7 mouse cellular contexts compared by ENCODE assay signal in the genomic region with DNA sequence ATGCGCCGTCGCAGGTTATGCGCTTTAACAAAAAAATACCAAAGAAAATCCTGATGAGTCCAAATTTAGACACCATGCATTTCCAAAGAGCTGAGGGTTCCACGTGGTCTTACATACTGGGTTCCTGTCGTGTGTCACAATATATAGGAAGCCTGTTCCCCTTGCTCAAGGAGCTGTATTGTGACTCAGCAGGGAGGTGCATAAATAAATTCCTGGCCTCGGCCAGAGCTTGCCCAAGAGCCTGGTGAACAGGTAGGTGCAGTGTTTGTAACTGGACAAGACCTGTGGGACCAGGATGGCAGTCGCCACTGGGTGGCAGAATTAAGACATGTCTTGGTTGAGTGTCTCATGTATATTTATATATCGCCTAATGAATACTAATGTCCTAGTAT. TPM values are rescaled to one million over a fixed set of nuclear protein-coding genes. Genes with fewer than 3 reads are reported as not detected.
DNase-seq lines count a peak whose midpoint lies in the region; ATAC-seq lines count a peak whose summit lies in the region.

No protein-coding gene starts in this region.

- peak overlapping the region; percentile 83 for H3K27ac ChIP-seq in embryonic facial prominence, embryonic 10.5 days (replicated peaks)
- H3K27ac ChIP-seq in intestine, embryonic 16.5 days (ENCODE audit: low read length) = peak overlapping the region; percentile 78

- no peaks in the 10 kb centered on the region for H3K36me3 ChIP-seq in embryonic facial prominence, embryonic 10.5 days (replicated peaks)
- H3K36me3 ChIP-seq in intestine, embryonic 16.5 days (ENCODE audit: control insufficient read depth, insufficient read depth, low read length) = no peaks in the 10 kb centered on the region

- peak overlapping the region; percentile 80 for H3K4me2 ChIP-seq in intestine, embryonic 16.5 days (ENCODE audit: low read depth, low read length)

- DNase-seq in adrenal gland, postnatal 25 days = peak; percentile 56
- peak; percentile 29 for DNase-seq in embryonic facial prominence, embryonic 10.5 days (ENCODE audit: low spot score)
- peak; percentile 34 to 41 for DNase-seq in gastrocnemius, postnatal 36 days
- peak; percentile 52 to 64 for DNase-seq in left cerebral cortex, postnatal 25 days (ENCODE audit: low spot score in 2 of 2)
- peak; percentile 49 for DNase-seq in right cerebral cortex, postnatal 4 days

- intact Hi-C loops in gastrocnemius, postnatal 36 days (cut with DNase I) = no loop called here
- intact Hi-C loops in left cerebral cortex, postnatal 25 days (cut with DNase I) = loop anchor here (1.0 to 10.0 kb wide), 3 partner anchors 10 to 369 kb away; a partner anchor contains a TSS

- peak; percentile 77 for ATAC-seq in intestine, embryonic 16.5 days
- ATAC-seq in megakaryocyte-erythroid progenitor cell, adult 5-6 weeks (replicated peaks; ENCODE audit: low FRiP score, low TSS enrichment, poor library complexity, severe bottlenecking) = peak; percentile 57

- H3K9ac ChIP-seq in intestine, embryonic 16.5 days (ENCODE audit: low read depth, low read length) = peak overlapping the region; percentile 88

- WGBS in embryonic facial prominence, embryonic 10.5 days = 14% methylated on average over 9 of the region's 9 CpGs
- WGBS in intestine, embryonic 16.5 days = 12% methylated on average over 9 of the region's 9 CpGs

- peaks cover 24% of the 10 kb centered on the region for H3K4me1 ChIP-seq in embryonic facial prominence, embryonic 10.5 days
- H3K4me1 ChIP-seq in intestine, embryonic 16.5 days (ENCODE audit: control insufficient read depth, insufficient read depth, low read length) = 0 out of 2 replicates have a peak, but pooled peaks cover 4% of the 10 kb centered on the region

- peak overlapping the region; percentile 84 for H3K4me3 ChIP-seq in embryonic facial prominence, embryonic 10.5 days
- H3K4me3 ChIP-seq in intestine, embryonic 16.5 days (ENCODE audit: low read length) = peak overlapping the region; percentile 81

- H3K27me3 ChIP-seq in embryonic facial prominence, embryonic 10.5 days (replicated peaks; ENCODE audit: low read depth, poor library complexity, severe bottlenecking) = no peaks in the 10 kb centered on the region
- no peaks in the 10 kb centered on the region for H3K27me3 ChIP-seq in intestine, embryonic 16.5 days (replicated peaks; ENCODE audit: control insufficient read depth, insufficient read depth, low read length)

- 0 out of 2 replicates have a peak, but pooled peaks cover 4% of the 10 kb centered on the region for H3K9me3 ChIP-seq in embryonic facial prominence, embryonic 10.5 days
- no peaks in the 10 kb centered on the region for H3K9me3 ChIP-seq in intestine, embryonic 16.5 days (ENCODE audit: control insufficient read depth, low read length)

RNA-seq across cellular contexts. Expression of a gene that starts 0.6 kb away (rescaled TPM):
- 51.2 and 53.3 TPM in 2 replicates for total RNA-seq in adrenal gland, postnatal 25 days (2021)
- polyA plus RNA-seq in embryonic facial prominence, embryonic 10.5 days (2016; fragmentation: Nextera tagmentation; extraction: Ambion mirVana) = 17.8 and 19.2 TPM in 2 replicates
- total RNA-seq in gastrocnemius, postnatal 36 days (2021) = 10 to 100 TPM; 24.3 to 25.4 TPM
- polyA plus RNA-seq in intestine, embryonic 16.5 days (2015; fragmentation: Nextera tagmentation; extraction: Ambion mirVana) = 30.2 and 30.4 TPM in 2 replicates
- total RNA-seq in left cerebral cortex, postnatal 25 days (2021) = 100 to 1,000 TPM; 130 to 131 TPM
- 47.2 and 56.3 TPM in 2 replicates for total RNA-seq in megakaryocyte-erythroid progenitor cell, adult 5-6 weeks (2014; fragmentation: Nextera tagmentation)
- 58.1 and 66.9 TPM in 2 replicates for total RNA-seq in megakaryocyte-erythroid progenitor cell, adult 5-6 weeks (2017)

RNA-seq across cellular contexts. Expression of a gene that starts 9.3 kb away (rescaled TPM):
- 17.3 and 21.7 TPM in 2 replicates for total RNA-seq in adrenal gland, postnatal 25 days (2021)
- polyA plus RNA-seq in embryonic facial prominence, embryonic 10.5 days (2016; fragmentation: Nextera tagmentation; extraction: Ambion mirVana) = 20.4 and 21.1 TPM in 2 replicates
- total RNA-seq in gastrocnemius, postnatal 36 days (2021) = 1 to 10 TPM; 2.9 to 3.4 TPM
- 13.4 and 17.1 TPM in 2 replicates for polyA plus RNA-seq in intestine, embryonic 16.5 days (2015; fragmentation: Nextera tagmentation; extraction: Ambion mirVana)
- 10 to 100 TPM; 23.0 to 30.4 TPM for total RNA-seq in left cerebral cortex, postnatal 25 days (2021)
- 23.0 and 23.9 TPM in 2 replicates for total RNA-seq in megakaryocyte-erythroid progenitor cell, adult 5-6 weeks (2014; fragmentation: Nextera tagmentation)
- total RNA-seq in megakaryocyte-erythroid progenitor cell, adult 5-6 weeks (2017) = 23.8 and 29.0 TPM in 2 replicates

Comparison
In these comparisons a context has a peak if more than half of its experiments do, and no peak if none do; other contexts are left out.
1. Peak in every context shown above with its lines: DNase-seq, ATAC-seq, H3K4me3 ChIP-seq and H3K27ac ChIP-seq.